Mouse (Mus musculus): ENCODE data around the gene Neo1.

DNA sequence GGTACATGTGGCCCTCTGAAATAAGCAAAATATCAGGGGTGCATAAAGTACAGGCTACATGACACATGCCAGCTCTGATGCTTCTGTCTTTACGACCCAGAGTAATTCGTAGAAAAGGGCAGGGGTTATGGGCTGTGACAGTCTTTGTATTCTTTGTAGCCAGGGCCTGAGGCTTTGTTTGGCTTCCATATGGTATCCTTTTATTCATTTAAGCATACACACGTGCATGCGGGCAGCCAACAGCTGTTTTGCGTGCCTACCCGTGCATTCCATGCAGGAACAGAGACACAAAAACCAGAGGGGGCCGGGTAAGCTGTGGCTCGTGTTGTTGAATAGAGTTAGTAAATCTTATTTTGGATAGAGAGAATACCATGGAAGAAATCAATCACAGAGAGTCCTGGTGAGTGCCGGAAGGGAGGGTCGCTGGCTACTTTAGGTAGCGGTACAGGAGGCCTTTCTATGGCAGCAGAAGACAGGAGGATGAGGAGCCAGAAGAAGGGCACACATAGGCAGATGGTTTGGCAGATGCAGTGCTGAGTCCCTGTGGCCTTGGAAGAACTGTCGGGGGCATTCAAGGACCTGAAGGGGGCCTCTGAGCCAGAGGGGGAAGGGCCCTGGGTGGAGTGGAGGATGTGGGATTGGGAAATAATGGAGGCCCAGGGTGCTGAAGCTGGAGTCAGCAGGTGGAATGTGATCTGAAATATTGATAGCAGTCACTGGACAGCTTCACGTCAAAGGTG, 186.5 kb downstream of the Neo1 start:
- TF ChIP-seq CTCF (IDR thresholded peaks at IDR 0.05; ENCODE audit: insufficient read depth, low read length) (no peak), POLR2A (IDR thresholded peaks at IDR 0.05; ENCODE audit: borderline replicate concordance, extremely low read depth, low read depth, low read length) (no peak)
